Mouse (Mus musculus): ENCODE data around the gene Stx7. TPM values are rescaled to one million over a fixed set of nuclear protein-coding genes. Genes with fewer than 3 reads are reported as not detected.

Stx7 gene
- polyA plus RNA-seq, 1 experiment, result 99.4 TPM

GRCm38 (mm10) chr10:24138623-24139261, 10.4 kb upstream of the Stx7 start:
- H3K36me3 ChIP-seq (ENCODE audit: control insufficient read depth, insufficient read depth, low read length, poor library complexity, severe bottlenecking), result no peaks in the 10 kb centered on the region
- no peaks in the 10 kb centered on the region for H3K9me3 ChIP-seq (replicated peaks; ENCODE audit: control insufficient read depth, insufficient read depth, low read length, poor library complexity, severe bottlenecking)
- TF ChIP-seq POLR2A (IDR thresholded peaks at IDR 0.05; ENCODE audit: insufficient read depth, low read length) (no peak), CTCF (IDR thresholded peaks at IDR 0.05; ENCODE audit: low read depth, low read length) (no peak), EP300 (IDR thresholded peaks at IDR 0.05; ENCODE audit: insufficient read depth, low read depth, low read length) (no peak)
- H3K9ac ChIP-seq (ENCODE audit: low read depth, poor library complexity, severe bottlenecking), result no peak overlapping the region
- no peak overlapping the region for H3K4me3 ChIP-seq (ENCODE audit: low read depth, low read length)
- H3K27ac ChIP-seq (ENCODE audit: insufficient read depth, low read length), result no peak overlapping the region
- no peaks in the 10 kb centered on the region for H3K4me1 ChIP-seq (ENCODE audit: control insufficient read depth, insufficient read depth, low read length)
- no peaks in the 10 kb centered on the region for H3K27me3 ChIP-seq (ENCODE audit: control insufficient read depth, insufficient read depth, low read length, poor library complexity, severe bottlenecking)

GRCm38 (mm10) chr10:24142735-24143134, 6.4 kb upstream of the Stx7 start:
- TF ChIP-seq CTCF (IDR thresholded peaks at IDR 0.05; ENCODE audit: low read depth, low read length), result no peak
- TF ChIP-seq EP300 (IDR thresholded peaks at IDR 0.05; ENCODE audit: insufficient read depth, low read depth, low read length), result no peak
- no peak for TF ChIP-seq POLR2A (IDR thresholded peaks at IDR 0.05; ENCODE audit: insufficient read depth, low read length)
- Histone ChIP-seq H3K36me3 (ENCODE audit: control insufficient read depth, insufficient read depth, low read length, poor library complexity, severe bottlenecking) (no peaks in the 10 kb centered on the region), H3K4me3 (ENCODE audit: low read depth, low read length) (no peak overlapping the region), H3K4me1 (ENCODE audit: control insufficient read depth, insufficient read depth, low read length) (no peaks in the 10 kb centered on the region), H3K9me3 (replicated peaks; ENCODE audit: control insufficient read depth, insufficient read depth, low read length, poor library complexity, severe bottlenecking) (no peaks in the 10 kb centered on the region), H3K27me3 (ENCODE audit: control insufficient read depth, insufficient read depth, low read length, poor library complexity, severe bottlenecking) (no peaks in the 10 kb centered on the region), H3K27ac (ENCODE audit: insufficient read depth, low read length) (no peak overlapping the region), H3K9ac (ENCODE audit: low read depth, poor library complexity, severe bottlenecking) (no peak overlapping the region)

GRCm38 (mm10) chr10:24150086-24150485, 984 bp downstream of the Stx7 start:
- Histone ChIP-seq H3K4me3 (ENCODE audit: low read depth, low read length) (no peak overlapping the region), H3K36me3 (ENCODE audit: control insufficient read depth, insufficient read depth, low read length, poor library complexity, severe bottlenecking) (no peaks in the 10 kb centered on the region), H3K27ac (ENCODE audit: insufficient read depth, low read length) (no peak overlapping the region), H3K4me1 (ENCODE audit: control insufficient read depth, insufficient read depth, low read length) (no peaks in the 10 kb centered on the region), H3K27me3 (ENCODE audit: control insufficient read depth, insufficient read depth, low read length, poor library complexity, severe bottlenecking) (no peaks in the 10 kb centered on the region), H3K9ac (ENCODE audit: low read depth, poor library complexity, severe bottlenecking) (no peak overlapping the region), H3K9me3 (replicated peaks; ENCODE audit: control insufficient read depth, insufficient read depth, low read length, poor library complexity, severe bottlenecking) (no peaks in the 10 kb centered on the region)
- TF ChIP-seq POLR2A (IDR thresholded peaks at IDR 0.05; ENCODE audit: insufficient read depth, low read length) (no peak), CTCF (IDR thresholded peaks at IDR 0.05; ENCODE audit: low read depth, low read length) (no peak), EP300 (IDR thresholded peaks at IDR 0.05; ENCODE audit: insufficient read depth, low read depth, low read length) (no peak)

- Histone ChIP-seq H3K4me1 (ENCODE audit: control insufficient read depth, insufficient read depth, low read length) (no peaks in the 10 kb centered on the region), H3K9ac (ENCODE audit: low read depth, poor library complexity, severe bottlenecking) (no peak overlapping the region)
- TF ChIP-seq CTCF (IDR thresholded peaks at IDR 0.05; ENCODE audit: low read depth, low read length) (no peak), EP300 (IDR thresholded peaks at IDR 0.05; ENCODE audit: insufficient read depth, low read depth, low read length) (peak; percentile 83; the same call in 1 of the 2 replicates)
These were observed 9.6 kb downstream of the Stx7 start for GRCm38 (mm10) chr10:24158470-24159254.

GRCm38 (mm10) chr10:24159575-24159974, 10.5 kb downstream of the Stx7 start:
- H3K4me1 ChIP-seq (ENCODE audit: control insufficient read depth, insufficient read depth, low read length), result no peaks in the 10 kb centered on the region
- no peaks in the 10 kb centered on the region for H3K9me3 ChIP-seq (replicated peaks; ENCODE audit: control insufficient read depth, insufficient read depth, low read length, poor library complexity, severe bottlenecking)
- no peaks in the 10 kb centered on the region for H3K27me3 ChIP-seq (ENCODE audit: control insufficient read depth, insufficient read depth, low read length, poor library complexity, severe bottlenecking)
- H3K36me3 ChIP-seq (ENCODE audit: control insufficient read depth, insufficient read depth, low read length, poor library complexity, severe bottlenecking), result peaks cover 4% of the 10 kb centered on the region; the same call in 1 of the 2 replicates
- no peak overlapping the region for H3K9ac ChIP-seq (ENCODE audit: low read depth, poor library complexity, severe bottlenecking)
- 0 out of 2 replicates have a peak, but pooled peaks have one; percentile 56 for TF ChIP-seq EP300 (IDR thresholded peaks at IDR 0.05; ENCODE audit: insufficient read depth, low read depth, low read length)
- TF ChIP-seq POLR2A (IDR thresholded peaks at IDR 0.05; ENCODE audit: insufficient read depth, low read length), result no peak
- TF ChIP-seq CTCF (IDR thresholded peaks at IDR 0.05; ENCODE audit: low read depth, low read length), result no peak
- H3K4me3 ChIP-seq (ENCODE audit: low read depth, low read length), result no peak overlapping the region
- H3K27ac ChIP-seq (ENCODE audit: insufficient read depth, low read length), result no peak overlapping the region

More at GRCm38 (mm10) chr10:24158470-24159254, 9.6 kb downstream of the Stx7 start:
- Histone ChIP-seq H3K27me3 (ENCODE audit: control insufficient read depth, insufficient read depth, low read length, poor library complexity, severe bottlenecking) (no peaks in the 10 kb centered on the region), H3K27ac (ENCODE audit: insufficient read depth, low read length) (peak overlapping the region; percentile 76), H3K4me3 (ENCODE audit: low read depth, low read length) (no peak overlapping the region), H3K36me3 (ENCODE audit: control insufficient read depth, insufficient read depth, low read length, poor library complexity, severe bottlenecking) (peaks cover 4% of the 10 kb centered on the region; the same call in 1 of the 2 replicates), H3K9me3 (replicated peaks; ENCODE audit: control insufficient read depth, insufficient read depth, low read length, poor library complexity, severe bottlenecking) (no peaks in the 10 kb centered on the region)

GRCm38 (mm10) chr10:24160349-24160748, 11.2 kb downstream of the Stx7 start:
- H3K4me1 ChIP-seq (ENCODE audit: control insufficient read depth, insufficient read depth, low read length), result no peaks in the 10 kb centered on the region
- H3K36me3 ChIP-seq (ENCODE audit: control insufficient read depth, insufficient read depth, low read length, poor library complexity, severe bottlenecking), result peaks cover 4% of the 10 kb centered on the region; the same call in 1 of the 2 replicates
- no peak for TF ChIP-seq EP300 (IDR thresholded peaks at IDR 0.05; ENCODE audit: insufficient read depth, low read depth, low read length)
- TF ChIP-seq POLR2A (IDR thresholded peaks at IDR 0.05; ENCODE audit: insufficient read depth, low read length), result no peak
- TF ChIP-seq CTCF (IDR thresholded peaks at IDR 0.05; ENCODE audit: low read depth, low read length), result no peak
- no peak overlapping the region for H3K27ac ChIP-seq (ENCODE audit: insufficient read depth, low read length)
- H3K4me3 ChIP-seq (ENCODE audit: low read depth, low read length), result no peak overlapping the region
- no peaks in the 10 kb centered on the region for H3K27me3 ChIP-seq (ENCODE audit: control insufficient read depth, insufficient read depth, low read length, poor library complexity, severe bottlenecking)
- no peak overlapping the region for H3K9ac ChIP-seq (ENCODE audit: low read depth, poor library complexity, severe bottlenecking)
- H3K9me3 ChIP-seq (replicated peaks; ENCODE audit: control insufficient read depth, insufficient read depth, low read length, poor library complexity, severe bottlenecking), result no peaks in the 10 kb centered on the region
